ENCODE assay signal across 10 mouse cellular contexts in genomic region chr5:150495792-150496191, GRCm38 (mm10). TPM values are rescaled to one million over a fixed set of nuclear protein-coding genes. Genes with fewer than 3 reads are reported as not detected.
DNase-seq lines count a peak whose midpoint lies in the region; ATAC-seq and TF ChIP-seq lines count a peak whose summit lies in the region.
"Had no signal": no experiment of that assay in that cellular context is flagged by ENCODE, and none has a peak within 500 bp of the region (broad histone marks: within the 10 kb centered on the region; RNA-seq: fewer than 3 reads in every experiment).

No protein-coding gene starts in this region.

- ATAC-seq in kidney, embryonic 14.5 days (ENCODE audit: low FRiP score, low TSS enrichment): no peak
- no peak for ATAC-seq in activated CD4-positive, CD25-positive, alpha-beta regulatory T cell, adult 4 months

- H3K9me3 ChIP-seq in kidney, embryonic 14.5 days (ENCODE audit: control insufficient read depth, low read length): no peaks in the 10 kb centered on the region
- H3K9me3 ChIP-seq: limb, embryonic 13.5 days; stomach, embryonic 15.5 days had no signal

- 48% methylated on average over 6 of the region's 6 CpGs for WGBS in kidney, embryonic 14.5 days

- H3K27me3 ChIP-seq in kidney, embryonic 14.5 days (ENCODE audit: control insufficient read depth, insufficient read depth, low read length): no peaks in the 10 kb centered on the region
- H3K27me3 ChIP-seq: limb, embryonic 13.5 days; stomach, embryonic 15.5 days had no signal

- no peak overlapping the region for H3K4me3 ChIP-seq in kidney, embryonic 14.5 days (ENCODE audit: low read length)
- H3K4me3 ChIP-seq in cortical plate, adult 2 months (ENCODE audit: insufficient read depth, low read length): no peak overlapping the region
- H3K4me3 ChIP-seq: limb, embryonic 13.5 days; stomach, embryonic 15.5 days had no signal

- no peak overlapping the region for H3K9ac ChIP-seq in kidney, embryonic 14.5 days (ENCODE audit: low read depth, low read length)
- H3K9ac ChIP-seq: limb, embryonic 13.5 days; stomach, embryonic 15.5 days had no signal

- no peak overlapping the region for H3K4me2 ChIP-seq in kidney, embryonic 14.5 days (replicated peaks; ENCODE audit: low read depth, low read length)
- H3K4me2 ChIP-seq: limb, embryonic 13.5 days; stomach, embryonic 15.5 days had no signal

- no peak for TF ChIP-seq POLR2A in cortical plate, adult 2 months (IDR thresholded peaks at IDR 0.05; ENCODE audit: extremely low read depth, insufficient read depth, low read length)

- H3K27ac ChIP-seq in kidney, embryonic 14.5 days (ENCODE audit: low read depth, low read length): no peak overlapping the region
- H3K27ac ChIP-seq in cortical plate, adult 2 months (ENCODE audit: insufficient read depth, low read length): no peak overlapping the region
- H3K27ac ChIP-seq: limb, embryonic 13.5 days; stomach, embryonic 15.5 days had no signal

- H3K36me3 ChIP-seq in kidney, embryonic 14.5 days (ENCODE audit: control insufficient read depth, insufficient read depth, low read length): no peaks in the 10 kb centered on the region; the same call in 1 of the 2 replicates
- H3K36me3 ChIP-seq: stomach, embryonic 15.5 days had no signal

- TF ChIP-seq CTCF in cortical plate, adult 2 months (IDR thresholded peaks at IDR 0.05; ENCODE audit: extremely low read depth, insufficient read depth, low read length): peak; percentile 57

- H3K4me1 ChIP-seq in kidney, embryonic 14.5 days (ENCODE audit: control insufficient read depth, insufficient read depth, low read length): no peaks in the 10 kb centered on the region
- no peaks in the 10 kb centered on the region for H3K4me1 ChIP-seq in cortical plate, adult 2 months (ENCODE audit: control insufficient read depth, insufficient read depth, low read length)
- H3K4me1 ChIP-seq: stomach, embryonic 15.5 days had no signal

- DNase-seq in kidney, adult 18-20 months: peak; percentile 46
- peak; percentile 34 for DNase-seq in CD4-positive helper T cell, adult 2 months (ENCODE audit: low read depth, low spot score)
- DNase-seq in ZHBTc4 (ENCODE audit: low read depth, low spot score): peak; percentile 87
- peak; percentile 62 to 63 for DNase-seq in kidney, postnatal 4 days
- peak; percentile 13 for DNase-seq in skeletal muscle tissue, adult 2 months (ENCODE audit: low read depth, low spot score)

RNA-seq across cellular contexts. Expression of gene Zar1l, which starts 22.2 kb away (rescaled TPM):
- not detected in 2 replicates for polyA plus RNA-seq in kidney, embryonic 14.5 days (2014; fragmentation: Nextera tagmentation; extraction: Ambion mirVana)
- 0.66 and 1.6 TPM in 2 replicates for polyA plus RNA-seq in cortical plate, adult 2 months (2012; rRNA removed)
- polyA plus RNA-seq in activated CD4-positive, CD25-positive, alpha-beta regulatory T cell, adult 4 months (2017; shearing (Covaris generic)): not detected
- polyA plus RNA-seq: limb, embryonic 13.5 days; stomach, embryonic 15.5 days had no signal

RNA-seq across cellular contexts. Expression of gene Brca2, which starts 26.6 kb away (rescaled TPM):
- 24.5 and 28.6 TPM in 2 replicates for polyA plus RNA-seq in kidney, embryonic 14.5 days (2014; fragmentation: Nextera tagmentation; extraction: Ambion mirVana)
- polyA plus RNA-seq in cortical plate, adult 2 months (2012; rRNA removed): 6.3 and 7.2 TPM in 2 replicates
- 1 to 10 TPM; 8.6 to 9.4 TPM for polyA plus RNA-seq in activated CD4-positive, CD25-positive, alpha-beta regulatory T cell, adult 4 months (2017; shearing (Covaris generic))

Comparison
In these comparisons a context has a peak if more than half of its experiments do, and no peak if none do; other contexts are left out.
1. DNase-seq: peak in every context shown above with its lines; median percentile 87 in ZHBTc4; 62 in kidney, postnatal 4 days; 46 in kidney, adult 18-20 months; 34 in CD4-positive helper T cell, adult 2 months; 13 in skeletal muscle tissue, adult 2 months.